Mouse (Mus musculus): ENCODE measurements around the gene Anxa3. TPM values are rescaled to one million over a fixed set of nuclear protein-coding genes. Genes with fewer than 3 reads are reported as not detected.
A peak's percentile ranks its signal among the peaks of the same experiment; 100 is the strongest.

Gene Anxa3
- polyA plus RNA-seq, 1 experiment from 2014 or later = 25.8 TPM

DNA sequence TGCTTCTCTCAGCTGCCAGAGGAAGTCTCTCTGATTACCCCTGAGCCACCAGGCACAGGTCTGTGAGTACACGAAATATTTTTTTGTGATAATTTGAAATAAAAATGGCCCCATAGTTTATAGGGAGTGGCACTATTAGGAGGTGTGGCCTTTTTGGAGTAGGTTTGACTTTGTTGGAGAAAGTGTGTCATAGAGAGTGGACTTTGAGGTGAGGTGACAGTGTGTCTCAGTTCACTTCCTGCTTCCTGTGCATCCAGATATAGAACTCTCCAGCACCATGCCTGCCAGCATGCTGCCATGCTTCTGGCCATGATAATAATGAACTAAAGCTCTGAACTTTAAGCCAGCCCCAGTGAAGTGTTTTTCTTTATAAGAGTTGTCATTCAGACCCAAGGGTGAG lies 66.8 kb downstream of the Anxa3 start:
- ATAC-seq (replicated peaks; ENCODE audit: low FRiP score) (0 out of 2 replicates have a peak, but pooled peaks have one; percentile 20), DNase-seq (ENCODE audit: low spot score) (no peak)
- H3K9me3 ChIP-seq (ENCODE audit: control insufficient read depth, low read length) = no peaks in the 10 kb centered on the region
- no peak overlapping the region for H3K27ac ChIP-seq (ENCODE audit: low read depth, low read length)
- H3K36me3 ChIP-seq (ENCODE audit: control insufficient read depth, insufficient read depth, low read length) = no peaks in the 10 kb centered on the region
- no peaks in the 10 kb centered on the region for H3K4me1 ChIP-seq (replicated peaks; ENCODE audit: control insufficient read depth, insufficient read depth, low read length)
- H3K4me3 ChIP-seq (ENCODE audit: low read depth, low read length) = no peak overlapping the region
- no peak overlapping the region for H3K4me2 ChIP-seq
- H3K27me3 ChIP-seq (replicated peaks; ENCODE audit: control insufficient read depth, insufficient read depth, low read length) = no peaks in the 10 kb centered on the region
- no peak overlapping the region for H3K9ac ChIP-seq (ENCODE audit: low read depth, low read length)
- WGBS = 60% methylated on average over 1 of the region's 1 CpGs

DNA sequence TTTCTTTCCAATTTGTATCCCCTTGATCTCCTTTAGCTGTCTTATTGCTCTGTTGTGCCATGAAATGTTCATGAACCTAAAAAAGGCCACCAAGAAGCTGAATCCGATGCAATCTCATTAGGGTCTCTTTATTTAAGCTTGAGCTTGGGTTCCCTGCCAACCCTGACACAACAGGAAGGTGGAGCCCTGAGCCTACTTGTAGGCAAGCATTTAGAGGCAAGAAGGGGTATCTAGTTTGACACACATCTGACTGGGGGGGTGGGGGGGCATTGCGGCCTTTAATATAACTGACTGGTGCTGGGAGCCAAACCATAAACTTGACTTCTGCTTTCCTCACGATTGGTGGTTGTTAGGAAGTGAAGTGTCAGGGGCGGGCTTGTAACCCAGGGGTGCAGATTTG lies 74.0 kb downstream of the Anxa3 start:
- H3K4me2 ChIP-seq = no peak overlapping the region
- 70% methylated on average over 4 of the region's 4 CpGs for whole genome bisulfite sequencing
- DNase-seq (ENCODE audit: low spot score) (no peak), ATAC-seq (replicated peaks; ENCODE audit: low FRiP score) (no peak)
- H3K27me3 ChIP-seq (replicated peaks; ENCODE audit: control insufficient read depth, insufficient read depth, low read length) = no peaks in the 10 kb centered on the region
- H3K9ac ChIP-seq (ENCODE audit: low read depth, low read length) = no peak overlapping the region
- no peak overlapping the region for H3K4me3 ChIP-seq (ENCODE audit: low read depth, low read length)
- no peaks in the 10 kb centered on the region for H3K4me1 ChIP-seq (replicated peaks; ENCODE audit: control insufficient read depth, insufficient read depth, low read length)
- H3K27ac ChIP-seq (ENCODE audit: low read depth, low read length) = no peak overlapping the region
- H3K9me3 ChIP-seq (ENCODE audit: control insufficient read depth, low read length) = no peaks in the 10 kb centered on the region
- no peaks in the 10 kb centered on the region for H3K36me3 ChIP-seq (ENCODE audit: control insufficient read depth, insufficient read depth, low read length)

DNA sequence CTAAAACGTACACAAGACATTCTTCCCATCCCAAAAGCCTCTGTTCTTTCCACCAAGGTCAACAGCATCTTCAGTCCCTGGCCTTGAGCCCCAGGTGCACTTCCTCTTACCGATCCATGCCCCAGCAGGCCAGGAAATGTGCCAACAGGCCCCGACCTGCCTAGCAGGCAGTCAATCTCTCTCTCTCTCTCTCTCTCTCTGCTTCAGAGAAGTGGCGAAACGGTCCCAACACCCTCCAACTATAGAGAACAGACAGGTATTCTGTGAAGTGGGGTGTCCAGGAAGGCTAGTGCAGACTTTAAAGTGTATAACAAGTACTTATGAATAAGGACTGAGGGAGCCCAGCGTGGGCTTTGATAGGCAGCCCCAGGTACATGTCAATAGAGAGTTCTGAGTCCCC lies 75.8 kb downstream of the Anxa3 start:
- H3K4me2 ChIP-seq = no peak overlapping the region
- H3K4me1 ChIP-seq (replicated peaks; ENCODE audit: control insufficient read depth, insufficient read depth, low read length) = no peaks in the 10 kb centered on the region
- ATAC-seq (replicated peaks; ENCODE audit: low FRiP score) (no peak), DNase-seq (ENCODE audit: low spot score) (no peak)
- no peaks in the 10 kb centered on the region for H3K27me3 ChIP-seq (replicated peaks; ENCODE audit: control insufficient read depth, insufficient read depth, low read length)
- H3K9me3 ChIP-seq (ENCODE audit: control insufficient read depth, low read length) = no peaks in the 10 kb centered on the region
- 66% methylated on average over 6 of the region's 6 CpGs for WGBS
- H3K36me3 ChIP-seq (ENCODE audit: control insufficient read depth, insufficient read depth, low read length) = no peaks in the 10 kb centered on the region
- H3K27ac ChIP-seq (ENCODE audit: low read depth, low read length) = no peak overlapping the region
- no peak overlapping the region for H3K4me3 ChIP-seq (ENCODE audit: low read depth, low read length)
- H3K9ac ChIP-seq (ENCODE audit: low read depth, low read length) = no peak overlapping the region

DNA sequence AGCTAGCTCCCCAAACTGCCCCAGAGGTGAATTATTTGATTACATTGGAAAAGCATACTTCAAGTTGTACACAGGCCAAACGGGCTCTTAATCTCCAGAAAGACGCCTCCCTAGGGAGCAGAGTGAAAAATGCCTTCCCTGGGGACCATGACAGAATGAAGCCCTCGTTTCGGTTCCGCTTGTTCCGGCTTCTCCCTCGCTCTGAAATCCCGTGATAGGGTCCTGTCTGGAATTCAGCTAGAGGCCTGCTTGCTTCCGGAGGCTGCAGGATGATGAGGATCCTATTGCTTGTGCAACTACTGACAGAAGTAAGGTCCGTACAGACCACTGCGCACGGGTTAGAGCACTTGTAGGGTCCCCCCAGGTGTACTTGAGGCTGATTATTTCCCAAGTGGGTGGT lies 77.9 kb downstream of the Anxa3 start:
- H3K27ac ChIP-seq (ENCODE audit: low read depth, low read length) = no peak overlapping the region
- no peak overlapping the region for H3K4me3 ChIP-seq (ENCODE audit: low read depth, low read length)
- no peaks in the 10 kb centered on the region for H3K9me3 ChIP-seq (ENCODE audit: control insufficient read depth, low read length)
- H3K4me2 ChIP-seq = no peak overlapping the region
- WGBS = 88% methylated on average over 12 of the region's 12 CpGs
- no peaks in the 10 kb centered on the region for H3K4me1 ChIP-seq (replicated peaks; ENCODE audit: control insufficient read depth, insufficient read depth, low read length)
- ATAC-seq (replicated peaks; ENCODE audit: low FRiP score) = no peak
- H3K36me3 ChIP-seq (ENCODE audit: control insufficient read depth, insufficient read depth, low read length) = no peaks in the 10 kb centered on the region
- no peak for DNase-seq (ENCODE audit: low spot score)
- no peak overlapping the region for H3K9ac ChIP-seq (ENCODE audit: low read depth, low read length)
- H3K27me3 ChIP-seq (replicated peaks; ENCODE audit: control insufficient read depth, insufficient read depth, low read length) = no peaks in the 10 kb centered on the region

GRCm38 (mm10) chr5:96878178-96878577 lies 85.0 kb downstream of the Anxa3 start:
- no peaks in the 10 kb centered on the region for H3K27me3 ChIP-seq (replicated peaks; ENCODE audit: control insufficient read depth, insufficient read depth, low read length)
- 97% methylated on average over 1 of the region's 1 CpGs for WGBS
- H3K4me1 ChIP-seq (replicated peaks; ENCODE audit: control insufficient read depth, insufficient read depth, low read length) = no peaks in the 10 kb centered on the region
- H3K27ac ChIP-seq (ENCODE audit: low read depth, low read length) = no peak overlapping the region
- H3K4me3 ChIP-seq (ENCODE audit: low read depth, low read length) = no peak overlapping the region
- 0 out of 2 replicates have a peak, but pooled peaks cover 2% of the 10 kb centered on the region for H3K9me3 ChIP-seq (ENCODE audit: control insufficient read depth, low read length)
- DNase-seq (ENCODE audit: low spot score) (no peak), ATAC-seq (replicated peaks; ENCODE audit: low FRiP score) (no peak)
- no peak overlapping the region for H3K9ac ChIP-seq (ENCODE audit: low read depth, low read length)
- no peaks in the 10 kb centered on the region for H3K36me3 ChIP-seq (ENCODE audit: control insufficient read depth, insufficient read depth, low read length)
- no peak overlapping the region for H3K4me2 ChIP-seq

DNA sequence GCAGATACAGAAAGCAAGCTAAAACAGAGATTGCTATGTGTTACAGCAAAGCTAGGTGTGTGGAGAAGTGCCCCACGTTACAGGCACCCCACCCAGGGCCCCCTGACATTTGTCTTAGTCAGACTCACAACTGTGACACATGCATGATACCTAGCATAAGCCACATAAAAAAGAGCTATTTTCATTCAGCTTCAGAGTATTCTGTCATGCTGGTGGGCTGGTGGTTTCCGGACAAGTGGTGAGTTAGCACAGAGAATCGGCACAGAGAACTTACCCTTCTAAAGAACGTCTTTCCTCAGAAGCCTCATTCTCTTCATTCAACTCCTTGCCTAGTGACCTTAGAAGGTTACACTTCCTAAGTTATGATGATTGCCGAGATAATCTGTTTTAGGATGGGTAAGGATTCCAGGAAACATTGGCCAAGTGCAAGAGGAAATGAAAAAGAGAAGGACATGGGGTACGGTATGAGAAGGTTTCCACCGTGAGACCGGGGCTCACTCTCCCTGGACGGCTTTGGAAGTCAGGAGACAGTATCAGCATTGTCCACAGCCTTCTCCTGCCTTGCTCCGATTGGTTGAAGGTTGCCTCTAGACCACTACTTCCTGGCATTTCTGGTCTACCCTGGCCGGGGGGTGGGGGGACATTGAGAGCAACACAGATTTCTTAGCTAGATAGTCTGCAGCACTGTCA lies 85.9 kb downstream of the Anxa3 start:
- ATAC-seq (replicated peaks; ENCODE audit: low FRiP score) = peak; percentile 32

DNA sequence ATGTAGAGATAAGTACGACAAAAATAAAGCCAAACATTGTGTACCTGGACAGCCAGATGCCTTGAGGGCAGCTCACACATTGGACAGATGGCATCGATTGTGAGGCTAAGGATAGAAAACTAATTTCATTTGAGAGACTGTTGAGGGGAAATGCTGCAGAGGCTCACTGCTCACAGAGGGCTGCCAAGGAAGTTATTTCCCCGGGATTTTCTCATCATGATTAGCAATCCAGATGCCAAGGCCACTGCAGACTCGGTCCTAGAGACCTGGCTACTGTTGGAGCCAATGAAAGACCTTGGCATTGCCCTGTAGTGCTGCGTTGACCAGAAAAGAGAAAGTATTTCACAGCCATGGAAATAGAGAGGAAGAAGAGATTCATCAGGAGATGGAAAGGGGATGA lies 87.1 kb downstream of the Anxa3 start:
- peaks cover 5% of the 10 kb centered on the region for H3K4me1 ChIP-seq (replicated peaks; ENCODE audit: control insufficient read depth, insufficient read depth, low read length)
- H3K27me3 ChIP-seq (replicated peaks; ENCODE audit: control insufficient read depth, insufficient read depth, low read length) = no peaks in the 10 kb centered on the region
- no peak overlapping the region; the same call in 1 of the 2 replicates for H3K27ac ChIP-seq (ENCODE audit: low read depth, low read length)
- DNase-seq (ENCODE audit: low spot score) (no peak), ATAC-seq (replicated peaks; ENCODE audit: low FRiP score) (no peak)
- 0 out of 2 replicates have a peak, but pooled peaks cover 2% of the 10 kb centered on the region for H3K9me3 ChIP-seq (ENCODE audit: control insufficient read depth, low read length)
- WGBS = 73% methylated on average over 5 of the region's 5 CpGs
- no peaks in the 10 kb centered on the region for H3K36me3 ChIP-seq (ENCODE audit: control insufficient read depth, insufficient read depth, low read length)
- H3K4me3 ChIP-seq (ENCODE audit: low read depth, low read length) = no peak overlapping the region
- H3K4me2 ChIP-seq = no peak overlapping the region
- no peak overlapping the region for H3K9ac ChIP-seq (ENCODE audit: low read depth, low read length)

More for the DNA sequence above, 85.9 kb downstream of the Anxa3 start:
- H3K36me3 ChIP-seq (ENCODE audit: control insufficient read depth, insufficient read depth, low read length) = no peaks in the 10 kb centered on the region
- H3K9me3 ChIP-seq (ENCODE audit: control insufficient read depth, low read length) = 0 out of 2 replicates have a peak, but pooled peaks cover 2% of the 10 kb centered on the region
- H3K4me1 ChIP-seq (replicated peaks; ENCODE audit: control insufficient read depth, insufficient read depth, low read length) = no peaks in the 10 kb centered on the region
- no peak overlapping the region for H3K4me3 ChIP-seq (ENCODE audit: low read depth, low read length)
- H3K4me2 ChIP-seq = no peak overlapping the region
- no peak overlapping the region for H3K27ac ChIP-seq (ENCODE audit: low read depth, low read length)
- DNase-seq (ENCODE audit: low spot score) = no peak
- 62% methylated on average over 11 of the region's 11 CpGs for WGBS
- H3K27me3 ChIP-seq (replicated peaks; ENCODE audit: control insufficient read depth, insufficient read depth, low read length) = no peaks in the 10 kb centered on the region
- H3K9ac ChIP-seq (ENCODE audit: low read depth, low read length) = no peak overlapping the region

GRCm38 (mm10) chr5:96881118-96881517 lies 88.0 kb downstream of the Anxa3 start:
- no peaks in the 10 kb centered on the region for H3K27me3 ChIP-seq (replicated peaks; ENCODE audit: control insufficient read depth, insufficient read depth, low read length)
- no peaks in the 10 kb centered on the region for H3K36me3 ChIP-seq (ENCODE audit: control insufficient read depth, insufficient read depth, low read length)
- H3K27ac ChIP-seq (ENCODE audit: low read depth, low read length) = no peak overlapping the region
- 60% methylated on average over 3 of the region's 3 CpGs for WGBS
- H3K4me3 ChIP-seq (ENCODE audit: low read depth, low read length) = no peak overlapping the region
- H3K9me3 ChIP-seq (ENCODE audit: control insufficient read depth, low read length) = 0 out of 2 replicates have a peak, but pooled peaks cover 2% of the 10 kb centered on the region
- H3K4me1 ChIP-seq (replicated peaks; ENCODE audit: control insufficient read depth, insufficient read depth, low read length) = peaks cover 11% of the 10 kb centered on the region
- H3K9ac ChIP-seq (ENCODE audit: low read depth, low read length) = no peak overlapping the region
- no peak overlapping the region for H3K4me2 ChIP-seq
- peak; percentile 54; the same call in 1 of the 2 replicates for ATAC-seq (replicated peaks; ENCODE audit: low FRiP score)
- DNase-seq (ENCODE audit: low spot score) = no peak

DNA sequence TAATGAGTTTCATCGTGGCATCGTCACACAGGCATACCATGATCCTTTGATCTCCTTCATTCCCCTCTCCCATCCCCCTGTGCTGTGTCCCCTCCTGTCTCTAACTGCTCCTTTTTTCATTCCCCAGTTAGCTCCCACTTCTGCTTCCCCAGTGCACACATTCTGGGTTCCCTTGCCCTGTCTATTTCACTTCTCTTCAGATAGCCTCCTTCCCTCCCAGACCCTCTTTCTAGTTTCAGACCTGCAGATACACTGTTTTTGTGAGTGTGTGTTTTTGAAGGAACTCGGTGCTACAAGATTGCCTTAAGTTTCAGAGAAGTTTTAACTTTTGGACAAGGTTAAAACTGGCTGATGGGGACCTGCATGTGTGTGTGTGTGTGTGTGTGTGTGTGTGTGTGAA lies 88.5 kb downstream of the Anxa3 start:
- ATAC-seq (replicated peaks; ENCODE audit: low FRiP score) = no peak
- H3K9me3 ChIP-seq (ENCODE audit: control insufficient read depth, low read length) = 0 out of 2 replicates have a peak, but pooled peaks cover 2% of the 10 kb centered on the region
- no peak overlapping the region for H3K4me3 ChIP-seq (ENCODE audit: low read depth, low read length)
- no peak overlapping the region for H3K27ac ChIP-seq (ENCODE audit: low read depth, low read length)
- no peak overlapping the region for H3K4me2 ChIP-seq
- no peak overlapping the region for H3K9ac ChIP-seq (ENCODE audit: low read depth, low read length)
- no peaks in the 10 kb centered on the region for H3K36me3 ChIP-seq (ENCODE audit: control insufficient read depth, insufficient read depth, low read length)
- no peak for DNase-seq (ENCODE audit: low spot score)
- H3K27me3 ChIP-seq (replicated peaks; ENCODE audit: control insufficient read depth, insufficient read depth, low read length) = no peaks in the 10 kb centered on the region
- peaks cover 11% of the 10 kb centered on the region for H3K4me1 ChIP-seq (replicated peaks; ENCODE audit: control insufficient read depth, insufficient read depth, low read length)
- whole genome bisulfite sequencing = 82% methylated on average over 3 of the region's 3 CpGs
